Mouse (Mus musculus): Measurements from ENCODE around the gene Hist1h3e.

- TF ChIP-seq CTCF (IDR thresholded peaks at IDR 0.05; ENCODE audit: low read depth, low read length) (no peak), EP300 (IDR thresholded peaks at IDR 0.05; ENCODE audit: insufficient read depth, low read depth, low read length) (no peak)
These were observed 8.9 kb upstream of the Hist1h3e start, which contains the start of the genes Hist1h2ae and Hist1h2bg for GRCm38 (mm10) chr13:23571022-23571503.

Measured in ES-Bruce4 (cell line).